Mouse (Mus musculus) neural tube, embryonic 15.5 days (tissue): ENCODE measurements at regions not wholly inside any gene's neighbourhood (a gene's known extent, or its start where the extent isn't known, plus 50 kb on each side); places are given as distances from the start of the nearest gene placed in this dataset.

Experiments
- ATAC-seq: fragments of 200-750 bp; cut with Nextera tagmentation; 2 replicates; pipeline ENCODE4 v1.8.0; 2017; ENCODE audit warnings: mild to moderate bottlenecking, moderate TSS enrichment, moderate library complexity; ENCODE audit not compliant: low FRiP score
- H3K27ac ChIP-seq: fragments of 300-500 bp; sonication (generic); replicated peaks from 2 replicates; pipeline ENCODE4 v1.5.1; 2015; ENCODE audit warnings: mild to moderate bottlenecking, inconsistent platforms
- H3K27me3 ChIP-seq: fragments of 300-500 bp; sonication (generic); replicated peaks from 2 replicates; pipeline ENCODE4 v1.6.1; 2015; ENCODE audit warnings: inconsistent platforms
- H3K36me3 ChIP-seq: fragments of 300-500 bp; sonication (generic); 2 replicates; pipeline ENCODE4 v1.6.1; 2015; ENCODE audit warnings: inconsistent platforms
- H3K4me1 ChIP-seq: fragments of 300-500 bp; sonication (generic); 2 replicates; pipeline ENCODE4 v1.6.1; 2015; ENCODE audit warnings: inconsistent platforms
- H3K4me2 ChIP-seq: fragments of 300-500 bp; sonication (generic); 2 replicates; pipeline ENCODE4 v1.6.1; 2015; ENCODE audit warnings: inconsistent platforms, mild to moderate bottlenecking, moderate library complexity
- H3K4me3 ChIP-seq: fragments of 300-500 bp; sonication (generic); replicated peaks from 2 replicates; pipeline ENCODE4 v1.5.1; 2015; ENCODE audit warnings: mild to moderate bottlenecking, inconsistent platforms
- H3K9ac ChIP-seq: fragments of 300-500 bp; sonication (generic); replicated peaks from 2 replicates; pipeline ENCODE4 v1.6.1; 2015; ENCODE audit warnings: mild to moderate bottlenecking, inconsistent platforms
- H3K9me3 ChIP-seq: fragments of 300-500 bp; sonication (generic); replicated peaks from 2 replicates; pipeline ENCODE4 v1.6.1; 2016; ENCODE audit warnings: inconsistent platforms
- WGBS: fragments of 180-500 bp; shearing (Covaris S2); methylation state at CpG from one replicate; pipeline ENCODE4 v1.1.7; 2015; ENCODE audit warnings: mixed read lengths; 5-methylcytosine and 5-hydroxymethylcytosine counted together

GRCm38 (mm10) chr8:128261367-128261766, 97.0 kb upstream of the Nrp1 start:
- no peak for ATAC-seq
- Histone ChIP-seq H3K9me3 (no peaks in the 10 kb centered on the region), H3K4me2 (no peak overlapping the region), H3K4me1 (peaks cover 14% of the 10 kb centered on the region), H3K36me3 (no peaks in the 10 kb centered on the region), H3K9ac (no peak overlapping the region), H3K4me3 (no peak overlapping the region), H3K27me3 (no peaks in the 10 kb centered on the region), H3K27ac (no peak overlapping the region)
- 87% methylated on average over 3 of the region's 3 CpGs for WGBS

GRCm38 (mm10) chr8:128263251-128263947, 95.0 kb upstream of the Nrp1 start:
- Histone ChIP-seq H3K9me3 (no peaks in the 10 kb centered on the region), H3K4me1 (peaks cover 20% of the 10 kb centered on the region), H3K27ac (peak overlapping the region; percentile 34), H3K4me3 (no peak overlapping the region), H3K4me2 (no peak overlapping the region), H3K36me3 (no peaks in the 10 kb centered on the region), H3K9ac (no peak overlapping the region), H3K27me3 (no peaks in the 10 kb centered on the region)
- no peak for ATAC-seq
- WGBS: 17% methylated on average over 9 of the region's 9 CpGs

GRCm38 (mm10) chr8:128267261-128267660, 91.1 kb upstream of the Nrp1 start:
- no peaks in the 10 kb centered on the region for H3K27me3 ChIP-seq
- ATAC-seq: no peak
- WGBS: 41% methylated on average over 4 of the region's 4 CpGs
- H3K4me1 ChIP-seq: peaks cover 24% of the 10 kb centered on the region
- H3K4me2 ChIP-seq: no peak overlapping the region
- H3K9me3 ChIP-seq: no peaks in the 10 kb centered on the region
- peak overlapping the region; percentile 28; the same call in 1 of the 2 replicates for H3K27ac ChIP-seq
- no peak overlapping the region for H3K4me3 ChIP-seq
- no peak overlapping the region for H3K9ac ChIP-seq
- H3K36me3 ChIP-seq: no peaks in the 10 kb centered on the region

- H3K4me1 ChIP-seq: peaks cover 21% of the 10 kb centered on the region
- no peaks in the 10 kb centered on the region for H3K27me3 ChIP-seq
- H3K27ac ChIP-seq: no peak overlapping the region
- no peak overlapping the region for H3K4me2 ChIP-seq
- H3K9me3 ChIP-seq: no peaks in the 10 kb centered on the region
- H3K36me3 ChIP-seq: no peaks in the 10 kb centered on the region
- ATAC-seq: no peak
- no peak overlapping the region for H3K4me3 ChIP-seq
- no peak overlapping the region for H3K9ac ChIP-seq
- WGBS: 79% methylated on average over 3 of the region's 3 CpGs
These were observed 90.4 kb upstream of the Nrp1 start for GRCm38 (mm10) chr8:128268010-128268409.

- WGBS: 72% methylated on average over 1 of the region's 1 CpGs
- Histone ChIP-seq H3K4me1 (peaks cover 10% of the 10 kb centered on the region; the same call in 1 of the 2 replicates), H3K9ac (no peak overlapping the region), H3K9me3 (no peaks in the 10 kb centered on the region), H3K27ac (no peak overlapping the region), H3K36me3 (no peaks in the 10 kb centered on the region), H3K4me3 (no peak overlapping the region), H3K27me3 (no peaks in the 10 kb centered on the region), H3K4me2 (no peak overlapping the region)
- ATAC-seq: no peak
These were observed 88.9 kb upstream of the Nrp1 start for GRCm38 (mm10) chr8:128269546-128269945.

GRCm38 (mm10) chr8:128272866-128273344, 85.5 kb upstream of the Nrp1 start:
- 0 out of 2 replicates have a peak, but pooled peaks cover 3% of the 10 kb centered on the region for H3K4me1 ChIP-seq
- H3K9ac ChIP-seq: no peak overlapping the region
- no peak overlapping the region for H3K4me3 ChIP-seq
- H3K9me3 ChIP-seq: no peaks in the 10 kb centered on the region
- H3K27ac ChIP-seq: no peak overlapping the region
- no peak overlapping the region for H3K4me2 ChIP-seq
- no peaks in the 10 kb centered on the region for H3K27me3 ChIP-seq
- no peaks in the 10 kb centered on the region for H3K36me3 ChIP-seq
- no peak for ATAC-seq
- 50% methylated on average over 3 of the region's 3 CpGs for WGBS

GRCm38 (mm10) chr8:128276475-128276874, 81.9 kb upstream of the Nrp1 start:
- H3K4me3 ChIP-seq: no peak overlapping the region
- no peak overlapping the region for H3K4me2 ChIP-seq
- ATAC-seq: no peak
- no peaks in the 10 kb centered on the region for H3K36me3 ChIP-seq
- no peak overlapping the region for H3K27ac ChIP-seq
- no peaks in the 10 kb centered on the region for H3K9me3 ChIP-seq
- no peaks in the 10 kb centered on the region for H3K4me1 ChIP-seq
- 77% methylated on average over 1 of the region's 1 CpGs for WGBS
- H3K27me3 ChIP-seq: no peaks in the 10 kb centered on the region
- H3K9ac ChIP-seq: no peak overlapping the region

- Histone ChIP-seq H3K4me1 (no peaks in the 10 kb centered on the region), H3K4me3 (no peak overlapping the region), H3K36me3 (no peaks in the 10 kb centered on the region), H3K9ac (no peak overlapping the region), H3K27me3 (no peaks in the 10 kb centered on the region), H3K27ac (no peak overlapping the region), H3K9me3 (no peaks in the 10 kb centered on the region), H3K4me2 (no peak overlapping the region)
- 73% methylated on average over 3 of the region's 3 CpGs for WGBS
- no peak for ATAC-seq
These were observed 75.6 kb upstream of the Nrp1 start for GRCm38 (mm10) chr8:128282802-128283201.

GRCm38 (mm10) chr8:128283365-128283764, 75.0 kb upstream of the Nrp1 start:
- Histone ChIP-seq H3K36me3 (no peaks in the 10 kb centered on the region), H3K27ac (no peak overlapping the region), H3K9me3 (no peaks in the 10 kb centered on the region), H3K27me3 (no peaks in the 10 kb centered on the region), H3K9ac (no peak overlapping the region), H3K4me1 (no peaks in the 10 kb centered on the region), H3K4me3 (no peak overlapping the region), H3K4me2 (no peak overlapping the region)
- no peak for ATAC-seq
- 100% methylated on average over 2 of the region's 2 CpGs for WGBS

- Histone ChIP-seq H3K36me3 (no peaks in the 10 kb centered on the region), H3K9me3 (no peaks in the 10 kb centered on the region), H3K4me2 (no peak overlapping the region), H3K27ac (no peak overlapping the region), H3K4me1 (no peaks in the 10 kb centered on the region), H3K9ac (no peak overlapping the region), H3K27me3 (no peaks in the 10 kb centered on the region), H3K4me3 (no peak overlapping the region)
- WGBS: 43% methylated on average over 3 of the region's 3 CpGs
- no peak for ATAC-seq
These were observed 73.6 kb upstream of the Nrp1 start for GRCm38 (mm10) chr8:128284816-128285215.

- Histone ChIP-seq H3K27me3 (no peaks in the 10 kb centered on the region), H3K27ac (no peak overlapping the region), H3K9me3 (no peaks in the 10 kb centered on the region), H3K36me3 (no peaks in the 10 kb centered on the region), H3K4me3 (no peak overlapping the region), H3K4me1 (no peaks in the 10 kb centered on the region), H3K9ac (no peak overlapping the region), H3K4me2 (no peak overlapping the region)
- ATAC-seq: no peak
- WGBS: 77% methylated on average over 4 of the region's 4 CpGs
These were observed 68.3 kb upstream of the Nrp1 start for GRCm38 (mm10) chr8:128290076-128290475.

GRCm38 (mm10) chr8:128292394-128292793, 66.0 kb upstream of the Nrp1 start:
- 0 out of 2 replicates have a peak, but pooled peaks cover 4% of the 10 kb centered on the region for H3K4me1 ChIP-seq
- ATAC-seq: no peak
- 88% methylated on average over 6 of the region's 6 CpGs for WGBS
- H3K4me2 ChIP-seq: no peak overlapping the region
- no peak overlapping the region for H3K4me3 ChIP-seq
- H3K9me3 ChIP-seq: no peaks in the 10 kb centered on the region
- no peaks in the 10 kb centered on the region for H3K27me3 ChIP-seq
- H3K27ac ChIP-seq: no peak overlapping the region
- H3K36me3 ChIP-seq: no peaks in the 10 kb centered on the region
- no peak overlapping the region for H3K9ac ChIP-seq
